Mouse (Mus musculus) cerebellum, postnatal 4 days (tissue): Measurements from ENCODE around the gene Ssr2.

Experiments used
- DNase-seq, 2 experiments: peaks; one replicate each; pipeline ENCODE4 v3.0.0; 2022; ENCODE audit warnings: low spot score in 2 of 2, mixed read lengths in 1 of 2

Gene Ssr2

DNA sequence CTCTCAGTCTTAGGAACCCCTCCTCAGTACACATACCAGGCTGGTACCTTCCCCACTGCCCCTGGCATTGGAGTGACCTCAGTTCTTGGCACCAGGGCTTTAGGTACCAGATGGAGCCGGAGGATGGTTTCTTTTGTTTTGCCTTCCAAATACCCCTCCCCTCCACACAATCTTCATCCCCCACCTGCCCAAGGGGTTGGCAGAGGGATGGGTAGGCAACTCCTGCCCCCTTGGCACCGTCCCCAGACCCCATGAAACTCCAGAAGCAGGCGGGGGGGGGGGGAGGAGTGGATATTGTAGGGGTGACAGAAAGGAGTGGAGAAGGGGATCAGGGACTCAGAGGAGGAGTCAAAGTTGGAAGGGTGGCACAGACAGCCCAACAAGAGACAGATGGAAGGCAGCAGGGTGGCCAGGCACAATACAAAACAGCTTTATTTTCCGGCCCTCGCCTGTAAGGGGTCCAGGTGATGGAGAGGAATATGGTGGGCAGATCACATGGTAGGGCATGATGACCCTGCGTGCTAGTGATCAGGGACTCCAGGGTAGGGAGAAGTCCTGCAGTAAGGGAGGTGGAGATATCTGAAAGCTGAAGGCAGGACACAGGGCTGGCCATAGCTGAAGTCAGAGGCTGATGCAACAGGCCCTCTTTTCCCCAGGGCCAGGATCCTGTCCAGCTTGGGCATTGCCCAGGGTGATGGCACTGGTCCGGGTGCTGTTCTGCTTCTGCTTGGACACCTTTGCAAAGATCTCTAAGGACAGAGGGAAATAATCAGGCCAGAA lies 33.9 kb upstream of the Ssr2 start:
- peak; percentile 48 to 84 for DNase-seq

DNA sequence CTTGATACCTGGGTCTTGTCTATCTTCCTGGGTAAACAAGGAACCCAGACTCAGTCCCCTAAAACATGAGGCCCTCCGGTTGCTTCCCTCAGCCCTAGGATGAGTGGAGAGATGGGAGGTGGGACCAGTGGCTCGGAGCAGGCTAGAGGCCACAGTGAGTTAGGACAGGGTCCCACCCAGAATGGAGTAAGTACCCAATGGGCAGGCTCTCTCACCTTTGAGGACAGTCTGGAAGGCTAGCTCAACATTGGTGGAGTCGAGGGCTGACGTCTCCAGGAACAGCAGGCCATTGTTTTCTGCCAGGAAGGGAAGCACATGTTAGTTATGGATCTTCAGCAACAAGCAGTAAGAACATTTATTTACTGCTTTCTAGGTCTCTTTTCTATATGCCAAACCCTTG lies 33.2 kb upstream of the Ssr2 start:
- no peak for DNase-seq

DNA sequence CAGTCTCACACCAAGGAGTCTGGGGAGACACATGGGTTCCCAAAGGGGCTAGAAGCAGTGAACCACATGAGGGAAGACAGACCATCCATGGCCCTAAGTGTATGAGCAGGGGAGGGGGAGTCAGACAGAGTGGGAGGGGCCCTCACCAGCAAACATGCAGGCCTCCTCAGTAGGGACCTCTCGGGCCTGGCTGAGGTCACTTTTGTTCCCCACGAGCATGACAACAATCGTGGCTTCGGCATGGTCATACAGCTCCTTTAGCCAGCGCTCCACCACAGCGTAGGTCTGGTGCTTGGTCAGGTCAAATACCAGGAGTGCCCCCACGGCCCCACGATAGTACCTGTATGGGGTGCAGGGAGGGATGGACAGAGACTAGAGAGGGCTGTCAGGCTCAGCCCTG lies 32.5 kb upstream of the Ssr2 start:
- DNase-seq: no peak

GRCm38 (mm10) chr3:88543651-88544410 lies 31.8 kb upstream of the Ssr2 start:
- DNase-seq: no peak

DNA sequence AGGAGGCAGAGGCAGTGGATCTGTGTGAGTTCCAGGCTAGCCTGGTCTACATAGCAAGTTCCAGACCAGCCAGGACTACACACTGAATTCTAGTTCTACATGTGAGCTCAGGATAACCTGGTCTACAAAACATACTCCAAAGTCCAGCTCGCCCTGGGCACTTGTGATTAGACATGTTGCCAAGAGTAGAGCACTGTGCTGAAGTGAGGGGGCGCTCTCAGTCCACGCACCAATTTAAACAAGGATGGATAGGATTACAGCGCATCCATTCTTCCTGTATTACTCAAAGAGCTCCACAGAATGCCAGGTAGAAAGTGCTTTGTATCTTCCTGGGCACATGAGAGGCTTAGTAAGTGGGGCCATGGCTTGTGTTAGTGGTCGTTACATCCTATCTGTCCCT lies 31.2 kb upstream of the Ssr2 start:
- DNase-seq: no peak

DNA sequence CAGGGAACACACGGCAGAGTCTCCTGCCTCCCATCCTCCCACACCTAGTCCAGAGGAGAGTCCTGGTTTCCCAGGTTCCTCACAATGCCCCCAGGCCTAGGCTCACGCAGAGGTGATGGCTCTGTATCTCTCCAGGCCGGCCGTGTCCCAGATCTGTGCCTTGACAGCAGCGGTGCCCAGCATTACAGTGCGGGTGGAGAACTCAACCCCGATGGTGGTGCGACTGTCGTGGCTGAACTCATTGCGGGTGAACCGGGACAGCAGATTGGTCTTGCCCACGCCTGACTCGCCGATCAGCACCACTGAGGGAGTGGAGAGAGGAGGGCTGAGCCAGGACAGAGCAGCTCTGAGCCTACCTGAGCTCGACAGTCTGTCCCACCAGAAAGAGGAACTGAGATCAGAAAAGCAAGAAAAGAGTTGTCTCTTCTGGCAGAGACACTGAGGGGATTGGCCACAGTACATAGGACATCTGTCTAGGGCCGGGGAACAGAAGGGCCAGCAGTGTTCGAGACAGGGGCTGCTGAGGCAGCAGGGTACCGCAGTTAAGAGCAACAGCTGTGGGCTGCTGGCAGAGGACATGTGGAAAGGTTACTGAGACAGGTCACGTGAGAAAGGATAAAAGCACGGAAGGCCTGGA lies 30.6 kb upstream of the Ssr2 start:
- no peak for DNase-seq

DNA sequence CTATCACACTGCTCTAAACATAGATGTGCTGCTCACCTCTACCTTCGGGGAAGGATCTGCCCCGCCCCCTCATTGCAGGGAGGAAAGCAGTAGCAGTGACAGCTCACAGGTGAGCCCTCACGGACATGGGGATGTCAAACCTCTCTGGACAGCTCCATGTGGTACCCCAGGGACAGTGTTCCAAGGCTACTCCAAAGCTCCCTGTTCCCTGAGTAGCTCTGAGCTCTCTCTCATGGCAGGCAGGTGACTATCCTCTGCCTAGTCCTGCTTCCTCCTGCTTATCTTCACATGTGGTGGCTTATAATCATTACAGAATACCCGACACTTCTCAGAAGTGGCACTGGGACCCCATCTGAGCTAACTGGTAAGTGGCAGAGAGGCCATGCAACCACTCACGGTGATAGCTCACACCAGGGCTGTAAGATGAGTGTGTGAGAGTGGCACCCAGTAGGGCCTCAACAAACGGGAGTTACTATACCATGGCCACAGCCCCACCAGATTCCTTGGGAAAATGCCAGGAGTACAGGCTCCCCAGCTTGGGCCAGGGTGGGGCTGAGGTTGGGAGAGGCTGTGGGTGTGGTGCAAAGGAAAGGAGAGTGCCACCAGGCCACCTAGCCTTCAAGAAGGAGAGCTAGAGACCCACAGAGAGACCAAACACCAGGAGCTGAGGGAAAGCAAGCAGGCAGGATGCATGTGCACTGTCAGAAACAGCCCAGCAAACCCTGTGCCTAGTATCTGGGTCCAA lies 28.8 kb upstream of the Ssr2 start:
- no peak for DNase-seq

GRCm38 (mm10) chr3:88548180-88548917 lies 27.3 kb upstream of the Ssr2 start, which contains the start of gene Rab25:
Gene Rab25, minus strand, starts transcription at chr3:88548300.
- DNase-seq: no peak

GRCm38 (mm10) chr3:88551586-88551985 lies 24.1 kb upstream of the Ssr2 start:
- DNase-seq: no peak

DNA sequence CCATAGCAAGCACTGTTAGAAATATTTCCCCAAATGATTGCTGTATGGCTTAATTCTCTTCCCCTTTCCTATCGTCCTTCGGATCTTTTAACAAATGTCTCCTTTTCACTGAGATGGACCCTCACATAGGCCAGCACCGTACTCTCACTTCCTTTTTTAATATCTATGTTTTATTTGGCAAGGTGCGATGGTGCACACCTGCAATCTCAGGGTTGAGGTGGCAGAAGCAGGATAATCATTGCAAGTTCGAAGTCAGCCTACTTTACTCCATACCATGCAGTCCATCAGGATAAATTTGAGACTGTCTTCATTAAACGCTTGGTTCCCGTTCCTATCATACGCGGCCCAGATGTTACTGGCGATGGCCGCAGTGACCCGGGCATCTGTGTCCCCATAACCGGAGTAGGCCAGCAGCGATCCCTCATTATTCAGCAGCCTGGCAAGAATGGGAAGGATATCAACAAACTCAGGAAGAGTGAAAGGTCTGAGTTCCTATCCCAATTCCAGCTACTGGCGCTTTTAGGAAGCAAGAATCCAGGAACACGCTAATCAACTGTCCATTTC lies 23.5 kb upstream of the Ssr2 start:
- no peak for DNase-seq

GRCm38 (mm10) chr3:88552676-88553524 lies 22.8 kb upstream of the Ssr2 start, which contains the start of gene Lamtor2:
Gene Lamtor2, minus strand, starts transcription at chr3:88553074.
- peak; percentile 93 to 98 for DNase-seq

DNA sequence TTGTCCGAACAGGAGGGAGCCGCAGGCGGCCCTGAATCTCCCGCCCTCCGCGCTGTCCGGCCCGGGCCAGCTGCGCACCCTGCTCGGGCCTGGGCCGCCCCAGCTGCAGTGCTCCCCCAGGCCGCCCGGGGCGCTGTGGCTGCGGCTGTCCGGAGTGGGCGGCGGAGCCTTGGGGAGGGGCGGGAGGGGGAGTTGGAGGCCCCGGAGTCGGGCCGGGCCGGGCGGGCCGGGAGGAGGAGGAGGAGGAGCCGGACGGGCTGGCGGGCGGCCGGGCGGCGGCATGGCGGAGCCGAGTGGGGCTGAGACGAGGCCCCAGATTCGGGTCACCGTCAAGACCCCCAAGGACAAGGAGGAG lies 22.2 kb upstream of the Ssr2 start, which contains the start of gene Ubqln4:
Gene Ubqln4, plus strand, starts transcription at position 234 of the 355 bp plus-strand sequence.
- DNase-seq: peak; percentile 86 to 96

DNA sequence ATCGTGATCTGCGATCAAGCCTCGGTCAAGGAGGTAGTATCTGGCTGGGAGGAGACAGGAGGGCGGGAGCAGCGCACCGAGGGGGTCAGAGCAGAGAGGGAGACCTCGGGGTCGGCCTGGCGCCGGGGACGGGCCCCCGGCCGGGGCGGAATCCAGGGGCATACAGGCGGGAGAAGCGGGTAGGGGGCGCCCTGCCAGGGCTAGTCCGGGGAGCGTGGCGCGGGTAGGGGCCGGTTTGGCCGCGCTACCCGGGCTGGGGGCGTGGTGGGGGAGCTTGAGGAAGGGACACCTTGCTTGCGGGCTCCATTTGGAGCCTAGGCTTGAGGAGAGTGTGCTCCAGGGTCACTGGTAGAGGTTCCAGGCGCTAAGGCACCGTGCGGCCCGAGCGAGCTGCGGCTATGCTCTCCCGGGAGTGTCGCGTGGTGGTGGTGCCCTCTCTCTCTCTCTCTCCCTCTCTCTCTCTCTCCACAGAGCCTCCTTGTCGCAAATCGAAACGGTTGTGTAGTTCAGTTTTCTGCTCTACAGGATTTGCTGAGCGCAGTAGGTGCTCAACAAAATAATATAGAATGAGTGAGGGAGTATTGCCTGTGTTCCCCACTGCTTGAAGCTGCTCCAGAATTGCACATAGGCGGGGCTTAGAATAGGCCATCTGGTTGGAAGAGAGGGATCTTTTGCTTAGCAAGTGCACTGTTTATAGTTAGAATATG lies 21.6 kb upstream of the Ssr2 start:
- DNase-seq: peak; percentile 63 to 70

GRCm38 (mm10) chr3:88555069-88555605 lies 20.5 kb upstream of the Ssr2 start:
- no peak for DNase-seq

- no peak for DNase-seq
These were observed 19.9 kb upstream of the Ssr2 start for GRCm38 (mm10) chr3:88555731-88556130.

- DNase-seq: no peak
These were observed 19.1 kb upstream of the Ssr2 start for GRCm38 (mm10) chr3:88556616-88557015.

- DNase-seq: no peak
These were observed 16.1 kb upstream of the Ssr2 start for GRCm38 (mm10) chr3:88559596-88559995.

GRCm38 (mm10) chr3:88561989-88562388 lies 13.7 kb upstream of the Ssr2 start:
- DNase-seq: no peak

DNA sequence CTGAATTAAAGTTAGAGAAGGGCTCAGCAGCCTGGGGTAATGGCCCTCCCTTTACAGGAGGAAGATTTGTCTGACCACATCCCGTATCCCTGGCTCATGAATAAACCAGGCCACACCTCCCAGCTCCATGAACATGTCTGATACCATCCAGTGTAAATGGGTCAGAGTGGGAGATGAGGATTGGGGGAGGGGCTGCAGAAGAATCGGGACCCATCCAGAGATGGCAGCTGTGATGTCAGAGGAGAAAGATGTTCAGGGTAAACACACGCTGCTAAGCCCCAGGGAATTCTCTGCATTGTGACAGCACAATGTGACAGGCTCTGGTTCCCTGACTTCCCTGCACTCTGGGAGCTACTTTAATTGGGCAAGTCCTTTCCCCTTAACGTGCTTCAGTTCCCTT lies 12.2 kb upstream of the Ssr2 start:
- DNase-seq: no peak
